Comparison of ENCODE assay signal across 8 mouse cellular contexts in the genomic region with DNA sequence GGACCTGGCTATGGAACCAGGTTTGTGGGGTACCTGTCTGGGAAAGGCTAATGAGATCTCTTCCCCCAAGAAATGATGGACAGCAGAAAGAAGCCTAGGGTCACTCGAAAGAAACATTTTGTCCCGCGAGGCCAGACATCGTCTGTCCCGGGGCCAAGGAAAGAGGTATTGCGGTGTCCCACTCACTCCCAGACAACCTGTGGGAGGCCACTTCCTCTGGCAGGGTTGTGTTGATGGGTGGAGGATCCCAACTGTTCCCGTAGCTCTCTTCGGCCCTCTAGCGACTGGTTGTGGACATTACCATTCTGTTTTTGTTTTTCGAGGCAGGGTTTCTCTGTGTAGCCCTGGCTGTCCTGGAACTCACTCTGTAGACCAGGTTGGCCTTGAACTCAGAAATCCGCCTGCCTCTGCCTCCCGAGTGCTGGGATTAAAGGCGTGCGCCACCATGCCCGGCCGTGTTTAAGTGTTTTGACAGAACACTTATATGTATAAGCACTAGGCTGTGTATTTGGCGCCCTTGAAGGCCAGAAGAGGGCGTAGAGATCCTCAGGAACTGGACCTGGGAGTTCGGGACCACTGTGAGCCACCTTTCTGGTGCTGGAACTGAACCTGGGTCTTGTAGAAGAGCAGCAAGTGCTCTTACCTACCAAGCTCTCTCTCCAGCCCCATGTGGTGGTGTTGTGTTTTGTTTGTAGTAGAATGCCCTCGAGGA. TPM values are rescaled to one million over a fixed set of nuclear protein-coding genes. Genes with fewer than 3 reads are reported as not detected.
A peak's percentile ranks its signal among the peaks of the same experiment; 100 is the strongest.
DNase-seq lines count a peak whose midpoint lies in the region; ATAC-seq lines count a peak whose summit lies in the region.

No protein-coding gene starts in this region.

- no peaks in the 10 kb centered on the region for H3K9me3 ChIP-seq in limb, embryonic 11.5 days (ENCODE audit: control insufficient read depth, low read length)
- no peaks in the 10 kb centered on the region for H3K9me3 ChIP-seq in midbrain, embryonic 12.5 days

- no peak overlapping the region for H3K9ac ChIP-seq in limb, embryonic 11.5 days (ENCODE audit: low read length)
- no peak overlapping the region for H3K9ac ChIP-seq in midbrain, embryonic 12.5 days (replicated peaks)

- no peak overlapping the region for H3K27ac ChIP-seq in limb, embryonic 11.5 days (replicated peaks; ENCODE audit: low read depth, low read length)
- no peak overlapping the region for H3K27ac ChIP-seq in midbrain, embryonic 12.5 days (replicated peaks)

- H3K27me3 ChIP-seq in limb, embryonic 11.5 days (ENCODE audit: control insufficient read depth, insufficient read depth, low read length), result peaks cover 50% of the 10 kb centered on the region
- peaks cover 68% of the 10 kb centered on the region for H3K27me3 ChIP-seq in midbrain, embryonic 12.5 days

- H3K36me3 ChIP-seq in limb, embryonic 11.5 days (ENCODE audit: control insufficient read depth, insufficient read depth, low read length), result 0 out of 2 replicates have a peak, but pooled peaks cover 2% of the 10 kb centered on the region
- peaks cover 20% of the 10 kb centered on the region for H3K36me3 ChIP-seq in midbrain, embryonic 12.5 days

- peaks cover 28% of the 10 kb centered on the region for H3K4me1 ChIP-seq in limb, embryonic 11.5 days (ENCODE audit: control insufficient read depth, insufficient read depth, low read length)
- peaks cover 41% of the 10 kb centered on the region for H3K4me1 ChIP-seq in midbrain, embryonic 12.5 days

- DNase-seq in urinary bladder, adult 18-20 months (ENCODE audit: low spot score in 2 of 2), result peak; percentile 56
- DNase-seq in urinary bladder, adult 2 months (ENCODE audit: low spot score), result no peak
- DNase-seq in cerebellum, postnatal 36 days, result peak; percentile 70 to 81
- DNase-seq in gastrocnemius, postnatal 10 days, result peak; percentile 64
- DNase-seq in hindlimb bud, embryonic 11.5 days (ENCODE audit: extremely low spot score, low read depth, low spot score), result peak; percentile 66
- peak; percentile 88 for DNase-seq in limb, embryonic 11.5 days (ENCODE audit: low spot score)
- DNase-seq in spleen, postnatal 10 days (ENCODE audit: low spot score in 2 of 2), result peak; percentile 84 to 85

- 21% methylated on average over 20 of the region's 20 CpGs for WGBS in limb, embryonic 11.5 days
- WGBS in midbrain, embryonic 12.5 days, result 19% methylated on average over 20 of the region's 20 CpGs

- H3K4me3 ChIP-seq in limb, embryonic 11.5 days (ENCODE audit: low read depth, low read length), result peak overlapping the region; percentile 41; the same call in 1 of the 2 replicates
- H3K4me3 ChIP-seq in midbrain, embryonic 12.5 days, result peak overlapping the region; percentile 49

- ATAC-seq in limb, embryonic 11.5 days (ENCODE audit: insufficient number of reproducible peaks, low FRiP score, low TSS enrichment, low read depth), result no peak
- no peak for ATAC-seq in midbrain, embryonic 12.5 days (ENCODE audit: low FRiP score, low read depth)

- peak overlapping the region; percentile 75 for H3K4me2 ChIP-seq in limb, embryonic 11.5 days (ENCODE audit: low read depth, severe bottlenecking)
- peak overlapping the region; percentile 87 for H3K4me2 ChIP-seq in midbrain, embryonic 12.5 days (replicated peaks)

RNA-seq across cellular contexts. Expression of a gene that starts 3.6 kb away (rescaled TPM):
- polyA plus RNA-seq in urinary bladder, adult 2 months (2012; rRNA removed), result 18.2 and 21.8 TPM in 2 replicates
- total RNA-seq in gastrocnemius, postnatal 10 days (2021), result 1 to 10 TPM; 3.7 to 4.0 TPM
- 1.3 and 1.9 TPM in 2 replicates for polyA plus RNA-seq in limb, embryonic 11.5 days (2014; fragmentation: Nextera tagmentation; extraction: Ambion mirVana)
- 4.6 and 7.1 TPM in 2 replicates for polyA plus RNA-seq in midbrain, embryonic 12.5 days (2016; fragmentation: Nextera tagmentation; extraction: Ambion mirVana)

RNA-seq across cellular contexts. Expression of a gene that starts 40.3 kb away (rescaled TPM):
- polyA plus RNA-seq in urinary bladder, adult 2 months (2012; rRNA removed), result 154 and 165 TPM in 2 replicates
- total RNA-seq in gastrocnemius, postnatal 10 days (2021), result 10 to 100 TPM; 34.8 to 35.4 TPM
- 183 and 193 TPM in 2 replicates for polyA plus RNA-seq in limb, embryonic 11.5 days (2014; fragmentation: Nextera tagmentation; extraction: Ambion mirVana)
- 175 and 183 TPM in 2 replicates for polyA plus RNA-seq in midbrain, embryonic 12.5 days (2016; fragmentation: Nextera tagmentation; extraction: Ambion mirVana)

RNA-seq across cellular contexts. Expression of a gene that starts 46.9 kb away (rescaled TPM):
- polyA plus RNA-seq in urinary bladder, adult 2 months (2012; rRNA removed), result 18.7 and 22.4 TPM in 2 replicates
- total RNA-seq in gastrocnemius, postnatal 10 days (2021), result 10 to 100 TPM; 20.7 to 24.9 TPM
- 19.4 and 24.1 TPM in 2 replicates for polyA plus RNA-seq in limb, embryonic 11.5 days (2014; fragmentation: Nextera tagmentation; extraction: Ambion mirVana)
- polyA plus RNA-seq in midbrain, embryonic 12.5 days (2016; fragmentation: Nextera tagmentation; extraction: Ambion mirVana), result 17.9 and 19.0 TPM in 2 replicates

RNA-seq across cellular contexts. Expression of a gene that starts 51.9 kb away (rescaled TPM):
- 0.07 TPM in 1 of 2 replicates, not detected in the other for polyA plus RNA-seq in urinary bladder, adult 2 months (2012; rRNA removed)
- not detected for total RNA-seq in gastrocnemius, postnatal 10 days (2021)
- 0.28 TPM in 1 of 2 replicates, not detected in the other for polyA plus RNA-seq in limb, embryonic 11.5 days (2014; fragmentation: Nextera tagmentation; extraction: Ambion mirVana)
- polyA plus RNA-seq in midbrain, embryonic 12.5 days (2016; fragmentation: Nextera tagmentation; extraction: Ambion mirVana), result 0.18 and 0.41 TPM in 2 replicates
